Mouse (Mus musculus) lung, embryonic 14.5 days (tissue): Measurements from ENCODE around the gene Arpc1a. TPM values are rescaled to one million over a fixed set of nuclear protein-coding genes. Genes with fewer than 3 reads are reported as not detected.

Source experiments
- ATAC-seq: fragments of 200-750 bp; cut with Nextera tagmentation; 2 replicates; pipeline ENCODE4 v1.8.0; 2017; ENCODE audit warnings: mild to moderate bottlenecking, moderate TSS enrichment, moderate library complexity; ENCODE audit not compliant: insufficient read depth
- DNase-seq: peaks from one replicate; pipeline ENCODE4 v3.0.0-alpha.2; 2015
- H3K27ac ChIP-seq: fragments of 300-500 bp; sonication (generic); 2 replicates; pipeline ENCODE4 v1.5.1; 2014; ENCODE audit warnings: low read depth, mild to moderate bottlenecking, moderate library complexity
- H3K27me3 ChIP-seq: fragments of 300-500 bp; sonication (generic); 2 replicates; pipeline ENCODE4 v1.6.1; 2014; ENCODE audit warnings: low read length, control low read depth; ENCODE audit not compliant: insufficient read depth
- H3K36me3 ChIP-seq: fragments of 300-500 bp; sonication (generic); 2 replicates; pipeline ENCODE4 v1.6.1; 2014; ENCODE audit warnings: control low read depth; ENCODE audit not compliant: insufficient read depth
- H3K4me1 ChIP-seq: fragments of 300-500 bp; sonication (generic); 2 replicates; pipeline ENCODE4 v1.6.1; 2014; ENCODE audit warnings: antibody characterized with exemption, control low read depth; ENCODE audit not compliant: insufficient read depth
- H3K4me2 ChIP-seq: fragments of 300-500 bp; sonication (generic); 2 replicates; pipeline ENCODE4 v1.6.1; 2014; ENCODE audit warnings: mild to moderate bottlenecking
- H3K4me3 ChIP-seq: fragments of 300-500 bp; sonication (generic); 2 replicates; pipeline ENCODE4 v1.5.1; 2014; ENCODE audit warnings: low read depth, low read length
- H3K9ac ChIP-seq: fragments of 300-500 bp; sonication (generic); 2 replicates; pipeline ENCODE4 v1.6.1; 2014
- H3K9me3 ChIP-seq: fragments of 300-500 bp; sonication (generic); 2 replicates; pipeline ENCODE4 v1.6.1; 2016; ENCODE audit warnings: low read depth, low read length, control low read depth
- CTCF ChIP-seq: IDR thresholded peaks from 2 replicates; pipeline ENCODE4 v1.5.1; 2016; ENCODE audit warnings: antibody characterized with exemption, low read depth
- WGBS: fragments of 180-500 bp; shearing (Covaris S2); extraction: QIAGEN DNeasy Blood & Tissue Kit; methylation state at CpG from one replicate; pipeline ENCODE4 v1.1.7; 2014; 5-methylcytosine and 5-hydroxymethylcytosine counted together
- polyA plus RNA-seq: library from polyadenylated mRNA; unstranded; fragments of >200 nt; fragmentation: Nextera tagmentation; extraction: Ambion mirVana; gene quantifications from 2 replicates; pipeline ENCODE4 v1.2.1, GENCODE M21; 2014

The Arpc1a gene
- polyA plus RNA-seq, 1 experiment from 2014 or later = 148 TPM

- Histone ChIP-seq H3K9me3 (no peaks in the 10 kb centered on the region), H3K36me3 (peaks cover 57% of the 10 kb centered on the region), H3K4me2 (peak within 1 kb of the TSS; percentile 94), H3K4me3 (peak within 1 kb of the TSS; percentile 96), H3K27ac (peak within 1 kb of the TSS; percentile 90), H3K4me1 (0 out of 2 replicates have a peak, but pooled peaks cover 3% of the 10 kb centered on the region), H3K9ac (peak within 1 kb of the TSS; percentile 90), H3K27me3 (no peaks in the 10 kb centered on the region)
- DNase-seq (peak; percentile 97), ATAC-seq (peak; percentile 95)
- whole genome bisulfite sequencing = under 1% methylated on average over 84 of the region's 84 CpGs
- TF ChIP-seq CTCF = 0 out of 2 replicates have a peak, but pooled peaks have one; percentile 16
Measured at GRCm38 (mm10) chr5:145139571-145140519, 56.2 kb downstream of the Arpc1a start, which contains the start of the genes Pdap1 and Bud31. TSS of gene Pdap1 (minus strand) at chr5:145140238. TSS of gene Bud31 (plus strand) at chr5:145140362.

- Histone ChIP-seq H3K4me1 (0 out of 2 replicates have a peak, but pooled peaks cover 3% of the 10 kb centered on the region), H3K4me2 (peak overlapping the region; percentile 94), H3K9me3 (no peaks in the 10 kb centered on the region), H3K4me3 (peak overlapping the region; percentile 96), H3K27me3 (no peaks in the 10 kb centered on the region), H3K27ac (peak overlapping the region; percentile 90), H3K36me3 (peaks cover 57% of the 10 kb centered on the region), H3K9ac (peak overlapping the region; percentile 90)
- DNase-seq (no peak), ATAC-seq (peak; percentile 5; the same call in 1 of the 2 replicates)
- under 1% methylated on average over 18 of the region's 18 CpGs for WGBS
- TF ChIP-seq CTCF = no peak
Measured at GRCm38 (mm10) chr5:145140611-145141010, 57.0 kb downstream of the Arpc1a start.

DNA sequence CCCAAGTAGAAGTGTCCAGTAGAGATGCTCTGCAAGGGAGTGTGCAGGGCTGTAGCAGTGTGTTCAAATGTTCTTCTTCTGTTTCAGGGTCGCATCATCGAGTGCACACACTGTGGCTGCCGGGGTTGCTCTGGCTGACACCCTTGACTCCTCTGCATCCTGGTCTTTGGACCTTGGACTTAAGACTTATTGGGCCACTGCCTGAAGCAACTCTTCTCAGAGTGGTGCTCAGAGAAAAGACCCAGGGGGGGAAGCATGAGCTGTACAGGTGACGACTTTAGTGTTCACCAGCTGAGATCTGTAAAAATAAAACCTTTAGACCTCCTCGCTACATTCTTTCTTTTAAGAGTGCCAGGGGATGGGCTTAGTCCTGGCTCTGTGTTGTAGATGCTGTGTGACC is 64.1 kb downstream of the Arpc1a start:
- Histone ChIP-seq H3K4me1 (no peaks in the 10 kb centered on the region), H3K9ac (no peak overlapping the region)

GRCm38 (mm10) chr5:145149294-145149693 is 65.7 kb downstream of the Arpc1a start:
- Histone ChIP-seq H3K36me3 (peaks cover 86% of the 10 kb centered on the region), H3K27me3 (no peaks in the 10 kb centered on the region), H3K9ac (no peak overlapping the region), H3K4me1 (no peaks in the 10 kb centered on the region), H3K27ac (no peak overlapping the region), H3K4me3 (no peak overlapping the region), H3K4me2 (no peak overlapping the region), H3K9me3 (no peaks in the 10 kb centered on the region)
- ATAC-seq (no peak), DNase-seq (no peak)
- WGBS = 83% methylated on average over 6 of the region's 6 CpGs
- TF ChIP-seq CTCF = no peak

More for the DNA sequence above, 64.1 kb downstream of the Arpc1a start:
- Histone ChIP-seq H3K4me3 (no peak overlapping the region), H3K36me3 (peaks cover 88% of the 10 kb centered on the region), H3K4me2 (no peak overlapping the region), H3K27me3 (no peaks in the 10 kb centered on the region), H3K27ac (no peak overlapping the region), H3K9me3 (no peaks in the 10 kb centered on the region)
- ATAC-seq (no peak), DNase-seq (no peak)
- 89% methylated on average over 5 of the region's 5 CpGs for WGBS
- no peak for TF ChIP-seq CTCF

DNA sequence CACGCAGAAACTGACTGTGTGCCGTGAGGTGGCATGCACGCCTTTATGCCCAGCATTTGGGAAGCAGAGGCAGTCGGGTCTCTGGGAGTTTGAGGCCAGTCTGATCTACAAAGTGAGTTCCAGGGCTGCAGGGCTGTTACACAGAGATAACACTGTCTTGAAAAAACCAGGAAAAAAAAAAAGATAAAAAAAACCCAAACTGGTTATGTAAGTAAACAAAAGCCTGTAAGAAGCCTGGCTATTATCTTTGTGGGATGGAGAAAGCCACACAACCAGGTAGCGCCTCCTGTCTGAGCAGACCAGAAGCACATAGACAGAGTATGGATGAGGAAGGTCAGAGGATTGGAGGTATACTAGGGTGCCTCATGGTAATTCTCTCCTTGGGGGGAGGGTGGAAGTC is 69.1 kb downstream of the Arpc1a start:
- TF ChIP-seq CTCF = no peak
- H3K27ac ChIP-seq = no peak overlapping the region
- H3K4me1 ChIP-seq = no peaks in the 10 kb centered on the region
- ATAC-seq = no peak
- no peak overlapping the region for H3K4me3 ChIP-seq
- no peak overlapping the region for H3K9ac ChIP-seq
- DNase-seq = no peak
- WGBS = 93% methylated on average over 5 of the region's 5 CpGs
- no peaks in the 10 kb centered on the region for H3K9me3 ChIP-seq
- H3K36me3 ChIP-seq = peaks cover 74% of the 10 kb centered on the region
- H3K27me3 ChIP-seq = no peaks in the 10 kb centered on the region
- no peak overlapping the region for H3K4me2 ChIP-seq

Other genes with a start within 250 kb of the Arpc1a start
- gene Smurf1, start 118.0 kb upstream of the Arpc1a start, polyA plus RNA-seq = 27.0 and 28.3 TPM in 2 replicates
- gene Gm4871, start 51.1 kb upstream of the Arpc1a start, polyA plus RNA-seq = not detected in 2 replicates
- not detected in 2 replicates for gene 1700018F24Rik, start 40.8 kb upstream of the Arpc1a start, polyA plus RNA-seq
- not detected in 2 replicates for gene Kpna7, start 200 bp downstream of the Arpc1a start, polyA plus RNA-seq
- gene Arpc1b, start 30.4 kb downstream of the Arpc1a start, polyA plus RNA-seq = 182 and 189 TPM in 2 replicates
- 107 and 113 TPM in 2 replicates for gene Pdap1, start 56.4 kb downstream of the Arpc1a start, polyA plus RNA-seq
- gene Bud31, start 56.5 kb downstream of the Arpc1a start, polyA plus RNA-seq = 201 and 204 TPM in 2 replicates
- gene Ptcd1, start 83.3 kb downstream of the Arpc1a start, polyA plus RNA-seq = 13.0 and 14.4 TPM in 2 replicates
- gene Cpsf4, start 83.4 kb downstream of the Arpc1a start, polyA plus RNA-seq = 36.5 and 42.3 TPM in 2 replicates
- gene Atp5j2, start 108.2 kb downstream of the Arpc1a start, polyA plus RNA-seq = 564 and 578 TPM in 2 replicates
- 7.0 and 7.5 TPM in 2 replicates for gene Zkscan14, start 118.0 kb downstream of the Arpc1a start, polyA plus RNA-seq
- 12.9 and 13.4 TPM in 2 replicates for gene Zkscan5, start 120.7 kb downstream of the Arpc1a start, polyA plus RNA-seq
- 34.4 and 37.0 TPM in 2 replicates for gene Zfp655, start 147.9 kb downstream of the Arpc1a start, polyA plus RNA-seq
- 0.36 and 0.57 TPM in 2 replicates for gene Zscan25, start 196.7 kb downstream of the Arpc1a start, polyA plus RNA-seq